Mouse (Mus musculus) splenic B cell, adult 2 months (primary cell): Measurements from ENCODE around the gene Cadm1.

Experiments
- DNase-seq: peaks from one replicate; pipeline ENCODE4 v3.0.0-alpha.2; 2011; ENCODE audit warnings: low read depth, low spot score
- H3K27me3 ChIP-seq: 2 replicates; pipeline ENCODE4 v1.6.1; 2012; ENCODE audit warnings: mild to moderate bottlenecking, low read length, moderate library complexity, mixed read lengths; ENCODE audit not compliant: control insufficient read depth, poor library complexity, insufficient read depth, severe bottlenecking
- H3K36me3 ChIP-seq: 2 replicates; pipeline ENCODE4 v1.6.1; 2012; ENCODE audit warnings: mild to moderate bottlenecking, low read length, moderate library complexity, mixed read lengths; ENCODE audit not compliant: control insufficient read depth, poor library complexity, insufficient read depth, severe bottlenecking

Cadm1 gene

GRCm38 (mm10) chr9:47609443-47609842 lies 79.5 kb downstream of the Cadm1 start:
- DNase-seq, result no peak
- no peaks in the 10 kb centered on the region for H3K36me3 ChIP-seq
- H3K27me3 ChIP-seq, result no peaks in the 10 kb centered on the region

- no peaks in the 10 kb centered on the region for H3K27me3 ChIP-seq
- no peak for DNase-seq
- no peaks in the 10 kb centered on the region for H3K36me3 ChIP-seq
Observed at GRCm38 (mm10) chr9:47610316-47610715, 80.3 kb downstream of the Cadm1 start.

- no peaks in the 10 kb centered on the region for H3K27me3 ChIP-seq
- H3K36me3 ChIP-seq, result no peaks in the 10 kb centered on the region
- DNase-seq, result no peak
Observed at GRCm38 (mm10) chr9:47612894-47613412, 83.0 kb downstream of the Cadm1 start.

- Histone ChIP-seq H3K36me3 (no peaks in the 10 kb centered on the region), H3K27me3 (no peaks in the 10 kb centered on the region)
- DNase-seq, result no peak
Observed at GRCm38 (mm10) chr9:47615049-47615448, 85.1 kb downstream of the Cadm1 start.

- Histone ChIP-seq H3K36me3 (no peaks in the 10 kb centered on the region), H3K27me3 (no peaks in the 10 kb centered on the region)
- no peak for DNase-seq
Observed at GRCm38 (mm10) chr9:47616391-47616790, 86.4 kb downstream of the Cadm1 start.

GRCm38 (mm10) chr9:47619501-47620029 lies 89.6 kb downstream of the Cadm1 start:
- H3K27me3 ChIP-seq, result no peaks in the 10 kb centered on the region
- H3K36me3 ChIP-seq, result no peaks in the 10 kb centered on the region
- DNase-seq, result no peak

GRCm38 (mm10) chr9:47623447-47624445 lies 93.8 kb downstream of the Cadm1 start:
- DNase-seq, result no peak
- no peaks in the 10 kb centered on the region for H3K36me3 ChIP-seq

GRCm38 (mm10) chr9:47624565-47625520 lies 94.9 kb downstream of the Cadm1 start:
- Histone ChIP-seq H3K27me3 (no peaks in the 10 kb centered on the region; the same call in 1 of the 2 replicates), H3K36me3 (no peaks in the 10 kb centered on the region)
- no peak for DNase-seq

More at GRCm38 (mm10) chr9:47623447-47624445, 93.8 kb downstream of the Cadm1 start:
- H3K27me3 ChIP-seq, result no peaks in the 10 kb centered on the region; the same call in 1 of the 2 replicates

- no peak for DNase-seq
- Histone ChIP-seq H3K36me3 (no peaks in the 10 kb centered on the region), H3K27me3 (no peaks in the 10 kb centered on the region; the same call in 1 of the 2 replicates)
Observed at GRCm38 (mm10) chr9:47625621-47626210, 95.7 kb downstream of the Cadm1 start.

- Histone ChIP-seq H3K36me3 (no peaks in the 10 kb centered on the region), H3K27me3 (no peaks in the 10 kb centered on the region; the same call in 1 of the 2 replicates)
- DNase-seq, result no peak
Observed at GRCm38 (mm10) chr9:47627966-47628365, 98.0 kb downstream of the Cadm1 start.

- no peak for DNase-seq
- no peaks in the 10 kb centered on the region for H3K36me3 ChIP-seq
- no peaks in the 10 kb centered on the region; the same call in 1 of the 2 replicates for H3K27me3 ChIP-seq
Observed at GRCm38 (mm10) chr9:47628550-47628949, 98.6 kb downstream of the Cadm1 start.

GRCm38 (mm10) chr9:47634695-47635094 lies 104.7 kb downstream of the Cadm1 start:
- DNase-seq, result no peak
- no peaks in the 10 kb centered on the region for H3K36me3 ChIP-seq
- H3K27me3 ChIP-seq, result no peaks in the 10 kb centered on the region

GRCm38 (mm10) chr9:47642663-47643062 lies 112.7 kb downstream of the Cadm1 start:
- no peak for DNase-seq
- H3K27me3 ChIP-seq, result no peaks in the 10 kb centered on the region
- no peaks in the 10 kb centered on the region for H3K36me3 ChIP-seq

- no peak for DNase-seq
- H3K27me3 ChIP-seq, result no peaks in the 10 kb centered on the region
- no peaks in the 10 kb centered on the region for H3K36me3 ChIP-seq
Observed at GRCm38 (mm10) chr9:47645056-47645455, 115.1 kb downstream of the Cadm1 start.
